Mouse (Mus musculus) macrophage (primary cell): Measurements from ENCODE around the gene Cip2a. TPM values are rescaled to one million over a fixed set of nuclear protein-coding genes. Genes with fewer than 3 reads are reported as not detected.

ENCODE experiments used
- H3K27ac ChIP-seq: fragments of 350-480 bp; formaldehyde crosslinking; 2 replicates; pipeline ENCODE4 v1.9.0; 2021
- H3K36me3 ChIP-seq: fragments of 350-480 bp; formaldehyde crosslinking; 2 replicates; pipeline ENCODE4 v1.9.0; 2021; ENCODE audit errors: inconsistent target
- H3K4me3 ChIP-seq: fragments of 350-480 bp; formaldehyde crosslinking; 2 replicates; pipeline ENCODE4 v1.9.0; 2021; ENCODE audit errors: inconsistent target
- H3K79me2 ChIP-seq: fragments of 350-480 bp; formaldehyde crosslinking; 2 replicates; pipeline ENCODE4 v1.9.0; 2021; ENCODE audit errors: inconsistent target
- WGBS: methylation state at CpG from one replicate; pipeline ENCODE4 v1.1.7; 2026; ENCODE audit warnings: inconsistent platforms; ENCODE audit not compliant: missing documents; 5-methylcytosine and 5-hydroxymethylcytosine counted together
- polyA plus RNA-seq: library from polyadenylated mRNA; stranded (reverse); fragments of 250-400 nt; gene quantifications from 3 replicates; pipeline ENCODE4 v1.2.4, GENCODE M21; 2018; ENCODE audit warnings: inconsistent platforms

Cip2a gene
- polyA plus RNA-seq, 1 experiment from 2014 or later: 7.2 TPM

GRCm38 (mm10) chr16:49049214-49049613 lies 55.2 kb downstream of the Cip2a start:
- Histone ChIP-seq H3K79me2 (no peaks in the 10 kb centered on the region), H3K36me3 (no peaks in the 10 kb centered on the region), H3K27ac (no peak overlapping the region), H3K4me3 (no peak overlapping the region)

- Histone ChIP-seq H3K27ac (no peak within 1 kb of the TSS), H3K4me3 (no peak within 1 kb of the TSS), H3K79me2 (no peaks in the 10 kb centered on the region), H3K36me3 (no peaks in the 10 kb centered on the region)
- 100% methylated on average over 1 of the region's 1 CpGs for WGBS
Observed at GRCm38 (mm10) chr16:49057186-49057585, 63.2 kb downstream of the Cip2a start, which contains the start of gene Myh15. Gene Myh15, plus strand, starts transcription at chr16:49057486.

Other genes with a start within 250 kb of the Cip2a start
- not detected in 3 replicates for gene Trat1, start 222.2 kb upstream of the Cip2a start, polyA plus RNA-seq
- gene Retnlb, start 177.3 kb upstream of the Cip2a start, polyA plus RNA-seq: not detected in 3 replicates
- gene Retnla, start 151.6 kb upstream of the Cip2a start, polyA plus RNA-seq: not detected in 3 replicates
- gene Retnlg, start 121.6 kb upstream of the Cip2a start, polyA plus RNA-seq: 0.66 TPM in 1 of 3 replicates, not detected in the others
- 5.3 to 10.1 TPM (median 9.2 TPM) in 3 replicates for gene Dzip3, start within 50 bp of the Cip2a start, polyA plus RNA-seq
- 0.01 TPM in 1 of 3 replicates, not detected in the others for gene Myh15, start 63.3 kb downstream of the Cip2a start, polyA plus RNA-seq